ENCODE assay signal across 8 mouse cellular contexts in the genomic region with DNA sequence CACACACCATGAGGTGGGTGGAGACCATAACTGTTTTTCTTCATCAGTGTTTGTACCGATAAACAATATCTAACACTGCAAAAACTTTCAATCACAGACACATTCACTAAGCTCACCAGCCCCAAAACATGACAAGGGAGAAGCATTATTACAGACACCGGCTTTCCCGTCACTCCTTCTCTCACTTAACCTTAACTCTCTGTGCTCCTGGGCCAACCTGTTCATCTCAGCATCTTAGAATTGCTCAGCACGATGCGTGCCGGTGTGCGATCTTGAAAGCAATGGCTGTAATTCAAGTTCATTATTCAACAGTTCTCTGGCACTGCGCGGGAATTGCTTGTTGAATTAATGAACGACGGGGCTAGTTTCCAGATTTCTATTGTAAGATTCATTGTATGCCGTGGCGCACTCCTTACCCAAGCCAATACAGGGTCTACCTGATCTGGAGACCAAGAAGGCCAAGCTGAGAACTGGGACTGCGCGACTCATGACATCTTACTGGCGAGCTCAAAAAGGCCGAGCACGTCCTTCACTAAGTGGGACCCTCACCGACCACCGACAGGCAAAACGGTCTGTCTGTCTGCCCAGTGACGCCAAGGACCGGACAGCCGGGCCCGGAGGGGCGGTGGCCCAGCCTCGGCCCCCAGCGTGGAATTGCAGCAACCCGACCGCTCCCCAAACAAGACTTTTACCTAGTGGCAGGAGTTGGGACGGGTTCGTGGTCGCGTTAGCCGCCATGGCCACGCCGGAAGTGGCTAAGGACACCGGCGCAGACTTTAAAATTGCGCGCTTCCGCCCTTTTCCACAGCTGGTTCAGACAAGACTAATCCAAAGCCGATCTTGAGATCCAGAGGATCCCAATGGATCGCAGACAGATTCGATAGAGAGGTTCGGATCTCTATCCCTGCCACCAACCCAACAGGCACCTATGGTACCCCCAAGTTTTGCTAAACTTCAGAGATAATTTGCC. TPM values are rescaled to one million over a fixed set of nuclear protein-coding genes. Genes with fewer than 3 reads are reported as not detected.
DNase-seq lines count a peak whose midpoint lies in the region; ATAC-seq lines count a peak whose summit lies in the region.

A gene (minus strand): TSS at position 780 of the 970 bp plus-strand sequence.

- peak; percentile 95 for ATAC-seq in hindbrain, embryonic 16.5 days

- H3K4me3 ChIP-seq in hindbrain, embryonic 16.5 days (ENCODE audit: low read length) = peak within 1 kb of the TSS; percentile 74
- peak within 1 kb of the TSS; percentile 59 for H3K4me3 ChIP-seq in macrophage (ENCODE audit: inconsistent target)

- H3K9ac ChIP-seq in hindbrain, embryonic 16.5 days (ENCODE audit: low read depth, low read length) = peak within 1 kb of the TSS; percentile 68

- H3K27me3 ChIP-seq in hindbrain, embryonic 16.5 days (replicated peaks; ENCODE audit: control insufficient read depth, insufficient read depth, low read length) = no peaks in the 10 kb centered on the region

- no peaks in the 10 kb centered on the region; the same call in 1 of the 2 replicates for H3K9me3 ChIP-seq in hindbrain, embryonic 16.5 days (ENCODE audit: control insufficient read depth, low read length)

- H3K79me2 ChIP-seq in macrophage (ENCODE audit: inconsistent target) = peaks cover 22% of the 10 kb centered on the region

- peaks cover 5% of the 10 kb centered on the region for H3K36me3 ChIP-seq in hindbrain, embryonic 16.5 days (ENCODE audit: control insufficient read depth, insufficient read depth, low read length)
- H3K36me3 ChIP-seq in macrophage (ENCODE audit: inconsistent target) = no peaks in the 10 kb centered on the region

- under 1% methylated on average over 45 of the region's 46 CpGs for WGBS in hindbrain, embryonic 16.5 days
- WGBS in macrophage (ENCODE audit: missing documents) = under 1% methylated on average over 46 of the region's 46 CpGs

- peaks cover 6% of the 10 kb centered on the region for H3K4me1 ChIP-seq in hindbrain, embryonic 16.5 days (ENCODE audit: control insufficient read depth, insufficient read depth, low read depth, low read length)

- peak within 1 kb of the TSS; percentile 61; the same call in 1 of the 2 replicates for H3K27ac ChIP-seq in hindbrain, embryonic 16.5 days (ENCODE audit: low read depth, low read length)
- no peak within 1 kb of the TSS for H3K27ac ChIP-seq in macrophage

- DNase-seq in T-cell, adult 2 months (ENCODE audit: low spot score) = peak; percentile 89
- peak; percentile 81 to 88 for DNase-seq in cerebellum, postnatal 36 days
- DNase-seq in frontal cortex, postnatal 36 days (ENCODE audit: low spot score in 2 of 2) = peak; percentile 81 to 93
- DNase-seq in left cerebral cortex, adult 18-20 months (ENCODE audit: low spot score in 2 of 2) = peak; percentile 89
- peak; percentile 87 for DNase-seq in right cerebral cortex, adult 18-20 months
- DNase-seq in urinary bladder, postnatal 10 days (ENCODE audit: low spot score) = peak; percentile 32

- peak within 1 kb of the TSS; percentile 93 for H3K4me2 ChIP-seq in hindbrain, embryonic 16.5 days (ENCODE audit: low read length)

RNA-seq across cellular contexts. Expression of the gene that starts here (rescaled TPM):
- polyA plus RNA-seq in hindbrain, embryonic 16.5 days (2015; fragmentation: Nextera tagmentation; extraction: Ambion mirVana) = 62.0 and 69.5 TPM in 2 replicates
- 10 to 100 TPM; 12.5 to 13.8 TPM for total RNA-seq in left cerebral cortex, adult 18-20 months (2021)
- 10 to 100 TPM in 9 of 26 experiments, 1 to 10 TPM in 17; 2.3 to 21.4 (median 7.2) TPM for total RNA-seq in macrophage (2018; cell fraction: chromatin; rRNA removed)
- total RNA-seq in macrophage (2018; cell fraction: cytosol; rRNA removed) = 10 to 100 TPM; 10.4 to 25.5 (median 16.5) TPM
- total RNA-seq in macrophage (2018; cell fraction: nucleus; rRNA removed) = 10 to 100 TPM in 5 of 26 experiments, 1 to 10 TPM in 21; 2.1 to 13.7 (median 5.6) TPM
- polyA plus RNA-seq in macrophage (2018) = 28.8 to 54.4 TPM (median 39.2 TPM) in 3 replicates

Comparison
In these comparisons a context has a peak if more than half of its experiments do, and no peak if none do; other contexts are left out.
1. DNase-seq: peak in every context shown above with its lines; median percentile 89 in T-cell, adult 2 months; 89 in left cerebral cortex, adult 18-20 months; 87 in frontal cortex, postnatal 36 days; 87 in right cerebral cortex, adult 18-20 months; 84 in cerebellum, postnatal 36 days; 32 in urinary bladder, postnatal 10 days.